8 mouse cellular contexts compared by ENCODE assay signal in the genomic region with DNA sequence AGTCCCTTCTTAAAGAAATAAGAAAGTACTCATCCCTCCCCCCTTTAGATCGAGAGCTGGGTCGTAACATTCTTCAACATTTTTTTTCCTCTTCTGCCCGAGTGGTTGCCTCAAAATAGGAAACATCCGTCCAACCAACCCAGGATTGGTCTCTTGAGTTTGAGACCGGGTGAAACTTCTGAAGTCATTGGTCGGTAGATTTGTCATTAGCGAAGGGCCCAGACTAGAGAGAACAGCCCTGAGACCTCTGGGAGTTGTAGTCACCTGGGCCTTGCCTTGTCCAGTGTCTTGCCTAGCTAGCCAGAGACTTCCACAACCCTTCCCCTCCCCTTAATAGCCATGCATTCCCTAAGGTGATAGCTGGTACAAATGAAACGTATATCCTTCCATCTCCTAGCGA. TPM values are rescaled to one million over a fixed set of nuclear protein-coding genes. Genes with fewer than 3 reads are reported as not detected.
DNase-seq lines count a peak whose midpoint lies in the region; ATAC-seq and TF ChIP-seq lines count a peak whose summit lies in the region.

No protein-coding gene starts in this region.

- H3K9ac ChIP-seq in hindbrain, embryonic 12.5 days = peak overlapping the region; percentile 62

- ATAC-seq in Patski = peak; percentile 86
- peak; percentile 49 for ATAC-seq in hindbrain, embryonic 12.5 days (ENCODE audit: low FRiP score)

- DNase-seq in Patski (ENCODE audit: low read depth, low spot score) = peak; percentile 58
- DNase-seq in cerebellum, adult 9-10 months = peak; percentile 81
- DNase-seq in frontal cortex, adult 2 months (ENCODE audit: extremely low spot score in 1 of 2, low spot score in 1 of 2) = peak; percentile 57 to 73
- peak; percentile 13 to 36 for DNase-seq in layer of hippocampus, postnatal 36 days
- DNase-seq in lung, postnatal 36 days = peak; percentile 88
- peak; percentile 78 for DNase-seq in retina, embryonic 14.5 days (ENCODE audit: low spot score)
- peak; percentile 15 to 58 for DNase-seq in urinary bladder, postnatal 36 days (ENCODE audit: low spot score in 2 of 2)

- POLR2A ChIA-PET in Patski (lab: Charles Lee) = interaction anchor here (0.6 kb wide), 1 partner anchor 379 kb away, joined by 5 read pairs; no protein-coding TSS in a partner anchor

- no peak for TF ChIP-seq CTCF in Patski (IDR thresholded peaks at IDR 0.05)

- H3K36me3 ChIP-seq in hindbrain, embryonic 12.5 days = no peaks in the 10 kb centered on the region

- CTCF ChIA-PET in Patski (lab: Charles Lee) = interaction anchor here (1.3 to 1.6 kb wide), 2 partner anchors 9 to 10 kb away, joined by 3 to 4 read pairs; no protein-coding TSS in a partner anchor

- H3K4me1 ChIP-seq in hindbrain, embryonic 12.5 days = no peaks in the 10 kb centered on the region

- 25% methylated on average over 9 of the region's 9 CpGs for WGBS in hindbrain, embryonic 12.5 days

- no peaks in the 10 kb centered on the region for H3K9me3 ChIP-seq in hindbrain, embryonic 12.5 days (replicated peaks)

- peak overlapping the region; percentile 66 for H3K4me2 ChIP-seq in hindbrain, embryonic 12.5 days (replicated peaks)

- no peak overlapping the region for H3K27ac ChIP-seq in hindbrain, embryonic 12.5 days

- H3K4me3 ChIP-seq in hindbrain, embryonic 12.5 days = peak overlapping the region; percentile 52

- in situ Hi-C loops in Patski (cut with MboI; ENCODE audit: low pct_unique_long_range_greater_than_20kb) = loop anchor here (25.0 kb wide), 1 partner anchor 615 kb away; no protein-coding TSS in a partner anchor

- H3K27me3 ChIP-seq in Patski = no peaks in the 10 kb centered on the region
- H3K27me3 ChIP-seq in hindbrain, embryonic 12.5 days = peaks cover 21% of the 10 kb centered on the region

RNA-seq across cellular contexts. Expression of gene Msl3, which starts 1.3 kb away (rescaled TPM):
- 68.3 TPM for polyA plus RNA-seq in Patski (2021)
- polyA plus RNA-seq in frontal cortex, adult 2 months (2012; rRNA removed) = 19.1 and 19.5 TPM in 2 replicates
- polyA plus RNA-seq in hindbrain, embryonic 12.5 days (2016; fragmentation: Nextera tagmentation; extraction: Ambion mirVana) = 26.5 and 27.3 TPM in 2 replicates
- total RNA-seq in layer of hippocampus, postnatal 36 days (2021) = 10 to 100 TPM; 21.8 to 23.7 TPM

Comparison
In these comparisons a context has a peak if more than half of its experiments do, and no peak if none do; other contexts are left out.
1. DNase-seq: peak in every context shown above with its lines; median percentile 88 in lung, postnatal 36 days; 81 in cerebellum, adult 9-10 months; 78 in retina, embryonic 14.5 days; 65 in frontal cortex, adult 2 months; 58 in Patski; 36 in urinary bladder, postnatal 36 days; 24 in layer of hippocampus, postnatal 36 days.